Mouse (Mus musculus): Measurements from ENCODE around the gene Phlda3.
A peak's percentile ranks its signal among the peaks of the same experiment; 100 is the strongest.

The Phlda3 gene

DNA sequence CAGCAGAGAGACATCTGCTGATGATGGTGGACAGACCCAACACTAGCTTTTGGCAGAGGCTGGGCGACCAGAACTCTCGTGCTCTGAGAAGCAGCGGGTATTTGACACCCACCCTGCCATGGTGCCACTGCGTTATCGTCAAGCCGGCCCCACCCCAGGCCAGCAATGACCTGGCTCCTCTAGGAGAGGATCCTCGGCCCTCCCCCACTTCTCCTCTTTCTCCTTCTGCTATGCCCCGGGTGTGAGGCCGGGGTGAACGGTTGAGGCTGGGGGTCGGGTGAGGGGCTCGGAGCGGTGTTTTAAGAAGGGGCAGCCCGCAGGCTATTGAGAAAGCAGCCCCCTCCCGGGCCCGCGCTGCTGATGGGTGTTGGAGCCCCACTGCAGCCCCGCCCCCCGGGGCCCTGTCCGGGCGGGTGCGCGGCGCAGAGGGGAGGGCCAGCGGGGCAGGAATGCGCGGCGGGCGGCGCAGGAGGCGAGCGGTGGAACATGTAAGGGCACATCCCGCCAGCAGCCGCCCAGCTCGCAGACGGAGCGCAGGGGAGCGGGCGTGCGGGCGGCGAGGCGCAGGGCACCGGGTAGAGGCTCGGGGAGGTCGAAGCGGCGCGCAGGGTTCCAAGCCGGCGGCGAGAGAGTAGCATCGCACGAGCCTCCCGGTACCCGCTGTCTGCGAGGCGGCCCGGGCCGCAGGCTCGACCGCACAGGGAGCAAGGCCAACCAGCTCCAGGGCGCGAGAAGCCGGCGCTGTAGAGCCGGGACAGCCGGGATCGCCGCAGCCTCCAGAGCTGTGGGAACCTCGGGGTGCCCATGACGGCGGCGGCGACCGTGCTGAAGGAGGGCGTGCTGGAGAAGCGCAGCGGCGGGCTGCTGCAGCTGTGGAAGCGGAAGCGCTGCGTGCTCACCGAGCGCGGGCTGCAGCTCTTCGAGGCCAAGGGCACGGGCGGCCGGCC lies at the start of gene Phlda3:
Phlda3 (plus strand) TSS at position 475 of the 947 bp plus-strand sequence.
- peak; percentile 47 to 52 for DNase-seq

DNA sequence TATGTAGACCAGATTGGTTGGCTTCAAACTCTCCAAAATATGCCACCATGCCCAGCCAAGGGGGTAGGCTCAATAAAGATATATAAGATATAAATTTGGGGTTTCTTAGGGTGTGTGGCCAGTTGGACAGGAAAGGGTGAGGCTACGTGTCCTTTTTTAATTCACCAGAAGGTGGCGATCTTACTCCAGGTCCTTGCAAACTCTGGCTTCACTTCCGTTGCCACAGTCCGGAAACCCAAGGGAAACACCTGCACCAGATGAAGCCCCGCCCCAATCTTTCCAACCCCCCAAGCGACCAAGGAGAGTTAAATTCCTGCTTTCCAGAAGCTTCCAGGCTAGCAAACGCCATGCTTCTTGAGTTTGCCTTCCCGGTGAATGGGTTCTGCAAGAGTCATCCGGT lies 46.4 kb upstream of the Phlda3 start:
- peak; percentile 75 to 79 for DNase-seq

DNA sequence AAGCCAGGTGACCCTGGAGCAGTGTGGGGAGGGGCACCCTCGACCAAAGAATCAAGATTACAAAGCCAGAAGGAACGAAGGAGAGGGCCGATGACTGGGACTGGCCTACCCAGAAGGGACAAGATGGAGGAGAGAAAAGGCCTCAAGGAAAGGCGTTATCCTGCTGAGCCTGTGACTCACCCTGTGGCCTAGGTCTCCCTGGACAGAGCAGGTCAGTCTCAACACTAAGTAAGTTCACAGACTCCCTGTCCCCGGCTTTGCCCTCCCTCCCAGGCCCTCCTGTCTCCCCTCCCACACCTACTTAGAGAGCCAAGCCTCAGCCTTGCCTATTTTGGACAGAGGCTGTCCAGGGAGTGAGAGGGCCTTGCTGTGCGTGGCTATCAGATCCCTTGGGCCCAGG lies 45.9 kb upstream of the Phlda3 start, which contains the start of gene Csrp1:
Csrp1 (plus strand) TSS at position 79 of the 400 bp plus-strand sequence.
- DNase-seq: no peak

DNA sequence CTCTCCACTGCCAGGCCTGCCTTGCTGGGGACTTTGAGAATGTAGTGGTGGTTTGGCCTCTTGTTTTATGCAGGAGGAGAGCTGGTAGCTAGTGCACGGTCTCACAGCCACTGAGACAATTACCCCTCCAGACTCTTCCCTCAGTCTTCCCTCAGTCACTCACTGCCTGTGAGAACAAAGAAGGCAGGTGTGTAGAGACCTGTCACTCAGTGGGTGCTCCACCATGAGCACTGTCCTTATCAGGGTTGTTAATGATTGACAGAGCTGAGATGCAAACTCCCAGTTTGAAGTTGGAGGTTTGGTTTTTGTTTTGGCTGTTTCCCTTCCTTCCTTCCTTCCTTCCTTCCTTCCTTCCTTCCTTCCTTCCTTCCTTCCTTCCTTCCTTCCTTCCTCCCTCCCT lies 42.9 kb upstream of the Phlda3 start:
- no peak for DNase-seq

DNA sequence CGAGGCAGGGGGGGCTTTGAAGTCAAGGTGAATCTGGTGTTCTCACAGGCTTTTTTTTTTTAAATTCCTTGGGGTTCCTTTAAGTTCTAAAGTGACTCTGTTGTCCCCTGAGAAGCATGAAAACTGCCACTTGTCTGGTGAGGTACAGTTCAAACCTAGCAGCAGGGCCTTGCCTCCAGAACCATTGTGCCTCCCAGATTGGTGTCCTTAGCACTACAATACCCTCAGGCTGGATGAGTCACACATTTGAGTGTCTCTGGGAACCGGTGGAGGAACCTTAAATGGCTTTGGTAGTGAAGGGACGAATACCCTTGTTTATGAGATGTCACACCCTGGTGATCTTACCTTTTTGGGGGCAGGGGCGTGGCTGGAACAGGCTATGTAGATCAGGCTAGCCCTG lies 41.8 kb upstream of the Phlda3 start:
- DNase-seq: no peak

DNA sequence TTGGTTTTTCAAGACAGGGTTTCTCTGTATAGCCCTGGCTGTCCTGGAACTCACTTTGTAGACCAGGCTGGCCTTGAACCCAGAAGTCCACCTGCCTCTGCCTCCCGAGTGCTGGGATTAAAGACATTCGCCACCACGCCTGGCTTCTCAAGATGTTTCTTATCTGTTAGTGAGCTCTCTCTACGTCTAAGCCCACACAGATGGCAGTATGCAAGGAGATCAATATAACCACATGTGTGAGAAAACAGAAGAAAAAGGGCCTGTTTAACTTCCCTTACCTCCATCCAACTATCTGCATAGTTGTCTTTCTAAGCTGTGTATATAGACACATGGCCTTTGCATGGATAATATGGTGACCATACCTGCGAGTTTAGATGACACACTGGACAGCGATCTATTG lies 40.6 kb upstream of the Phlda3 start:
- no peak for DNase-seq

DNA sequence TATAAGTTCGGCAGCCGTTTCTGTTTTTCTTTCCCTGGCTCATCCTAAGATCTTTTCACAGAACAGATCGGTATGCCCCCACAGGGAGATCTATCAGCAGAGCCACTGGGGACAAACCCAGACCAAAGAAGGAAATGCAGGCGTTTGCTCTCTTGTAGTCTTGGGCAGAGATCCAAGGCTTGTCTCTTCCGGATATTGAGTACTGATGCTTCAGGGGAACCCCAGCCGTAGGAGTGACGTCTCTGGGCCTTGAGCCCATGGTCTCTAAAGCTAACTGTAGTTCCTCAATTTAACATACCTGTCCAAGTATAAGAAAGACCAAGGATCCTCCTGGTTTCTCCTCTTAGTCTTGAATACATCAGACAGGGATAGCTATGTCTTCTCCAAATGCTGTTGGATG lies 40.0 kb upstream of the Phlda3 start:
- no peak for DNase-seq

DNA sequence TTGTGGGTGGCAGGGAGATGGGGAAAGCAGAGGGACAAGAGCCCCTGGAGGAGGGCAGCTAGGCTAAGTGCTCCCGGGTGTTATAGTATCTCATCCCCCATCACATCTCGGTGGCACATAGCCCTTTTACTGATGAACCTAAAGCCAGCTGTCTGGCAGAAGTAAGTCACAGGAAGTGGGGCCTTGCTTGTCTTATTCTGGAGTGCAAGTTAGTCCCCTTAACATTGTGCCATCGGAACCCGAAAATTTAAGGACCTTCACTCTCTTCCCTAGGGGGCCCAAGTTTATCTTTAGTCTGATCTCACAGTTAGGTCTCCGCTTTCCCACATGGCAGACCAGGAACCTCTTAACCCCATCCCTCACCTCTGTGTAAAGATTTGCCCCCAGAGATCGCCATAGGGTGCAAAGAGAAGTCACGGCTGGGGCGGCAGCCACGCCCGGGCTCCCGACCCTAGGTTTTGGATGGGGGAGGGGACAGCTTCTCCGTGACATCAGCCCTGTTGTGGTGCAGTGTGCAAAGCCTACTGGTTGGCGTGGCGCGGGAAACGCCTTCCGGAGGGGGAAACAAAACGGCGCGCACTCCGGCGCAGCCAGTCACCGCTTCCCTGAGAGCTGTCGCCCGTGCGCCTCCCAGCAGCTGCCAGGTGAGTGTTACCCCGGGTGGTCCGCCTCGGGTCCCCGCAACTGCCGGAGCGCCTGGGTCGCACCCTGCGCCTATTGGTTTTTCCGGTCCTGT lies 37.1 kb upstream of the Phlda3 start:
- DNase-seq: peak; percentile 65 to 73

DNA sequence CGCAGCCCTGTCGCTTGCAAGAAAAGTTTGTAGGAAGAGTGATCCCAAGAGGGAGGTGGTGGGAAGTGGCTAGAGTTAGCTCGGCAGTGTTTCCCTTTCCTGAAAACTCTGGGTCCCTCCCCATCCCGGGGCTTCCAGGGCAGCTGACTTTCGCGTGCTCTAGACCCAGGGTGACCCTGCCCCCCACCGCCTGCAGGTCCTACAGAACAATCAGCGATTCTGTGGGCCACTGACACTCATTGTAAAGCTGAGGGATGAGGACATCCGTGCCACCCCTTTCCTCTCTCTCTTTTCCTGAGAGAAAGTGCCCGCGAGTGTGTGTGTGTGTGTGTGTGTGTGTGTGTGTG lies 36.6 kb upstream of the Phlda3 start:
- DNase-seq: peak in 1 of 2 experiments; percentile 29

DNA sequence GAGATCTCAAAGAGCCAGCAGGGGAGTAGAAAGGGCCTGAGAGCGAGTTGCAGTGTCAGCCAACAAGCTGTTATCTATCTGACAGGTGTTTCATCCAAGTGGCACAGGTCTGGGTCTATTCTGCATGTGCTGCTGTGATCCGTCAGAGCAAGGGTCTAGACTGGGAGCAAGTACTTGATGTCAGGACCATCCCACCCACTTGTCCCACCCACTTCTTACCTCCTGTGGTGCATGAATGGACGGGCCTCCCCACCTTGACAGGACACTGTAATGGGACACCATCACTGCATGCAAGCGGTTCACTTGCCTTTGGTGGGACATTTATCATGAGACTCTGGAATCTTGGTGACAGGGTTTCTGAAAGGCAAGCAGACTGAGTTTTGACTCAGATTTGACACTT lies 36.1 kb upstream of the Phlda3 start:
- no peak for DNase-seq

DNA sequence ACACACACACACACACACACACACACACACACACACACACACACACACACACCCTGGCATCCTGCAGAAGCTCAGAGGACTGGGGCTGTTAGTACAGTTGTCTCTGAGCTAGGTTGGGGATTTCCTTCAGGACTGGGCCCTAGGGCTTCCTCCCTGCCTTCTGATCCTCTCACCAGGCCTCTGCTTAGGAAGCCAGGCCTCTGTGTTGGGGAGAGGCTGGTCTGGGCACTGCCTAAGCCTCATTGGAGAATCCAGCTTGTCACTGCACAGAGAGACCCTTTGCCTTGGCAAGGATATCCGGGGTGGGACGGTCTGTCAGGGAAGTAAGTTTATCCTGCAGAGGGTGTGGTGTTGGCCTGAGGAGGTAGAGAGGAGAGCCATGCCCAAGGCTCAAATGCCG lies 35.6 kb upstream of the Phlda3 start:
- DNase-seq: no peak

DNA sequence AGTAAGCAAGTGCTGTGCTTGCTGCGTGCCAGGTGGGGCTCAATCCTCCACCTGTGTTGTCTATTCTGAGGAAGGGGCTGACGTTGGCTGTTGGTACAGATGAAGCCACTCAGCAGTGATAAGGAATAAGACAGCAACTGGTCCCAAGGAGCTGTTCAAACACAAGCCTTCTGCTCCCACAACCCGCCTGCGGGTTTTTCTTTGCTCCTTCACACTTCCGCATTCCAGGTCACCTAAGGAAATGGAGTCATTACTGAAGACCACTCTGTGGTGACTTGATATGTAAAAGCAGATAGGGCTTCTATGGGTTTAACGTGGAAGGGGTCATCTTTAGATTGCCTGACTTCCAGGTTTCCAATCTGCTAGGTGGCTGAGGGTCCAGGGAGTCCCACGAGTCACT lies 34.5 kb upstream of the Phlda3 start:
- no peak for DNase-seq

DNA sequence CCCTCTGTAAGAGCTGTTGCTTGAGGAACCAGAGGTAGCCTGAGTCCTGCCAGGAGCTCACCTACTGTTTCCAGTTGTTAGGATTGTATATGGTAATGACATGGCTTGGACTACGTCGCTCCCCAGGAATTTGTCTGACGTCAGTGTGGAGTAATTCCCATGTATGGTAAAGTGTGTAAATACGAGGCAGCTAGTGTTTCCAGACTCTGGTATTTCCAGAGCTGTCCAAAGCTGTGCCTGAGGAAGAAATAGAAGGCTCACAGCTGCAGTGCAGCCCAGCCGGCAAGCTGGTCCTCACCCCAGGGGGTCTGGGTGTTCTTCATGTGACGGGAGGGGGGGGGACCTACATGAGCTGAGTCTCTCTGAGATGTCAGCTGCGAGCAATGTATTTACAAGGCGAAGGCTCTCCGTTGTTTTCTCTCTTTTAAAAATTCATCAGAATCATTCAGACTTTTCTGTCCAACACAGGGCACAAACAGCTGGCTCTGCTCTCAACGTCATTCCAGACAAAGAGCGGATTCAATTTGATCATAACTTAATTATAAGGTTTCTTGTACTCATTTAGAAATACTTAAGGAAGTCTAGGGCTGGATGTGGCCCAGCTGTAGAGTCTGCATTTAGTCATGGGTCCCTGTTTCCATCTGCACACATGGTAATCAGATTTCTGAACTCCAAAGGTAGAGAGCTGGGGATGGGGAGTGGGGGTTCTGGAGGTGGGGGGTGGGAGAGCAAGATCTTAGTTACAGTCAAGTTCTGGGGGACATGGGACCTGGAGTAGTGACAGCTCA lies 33.8 kb upstream of the Phlda3 start:
- DNase-seq: no peak

DNA sequence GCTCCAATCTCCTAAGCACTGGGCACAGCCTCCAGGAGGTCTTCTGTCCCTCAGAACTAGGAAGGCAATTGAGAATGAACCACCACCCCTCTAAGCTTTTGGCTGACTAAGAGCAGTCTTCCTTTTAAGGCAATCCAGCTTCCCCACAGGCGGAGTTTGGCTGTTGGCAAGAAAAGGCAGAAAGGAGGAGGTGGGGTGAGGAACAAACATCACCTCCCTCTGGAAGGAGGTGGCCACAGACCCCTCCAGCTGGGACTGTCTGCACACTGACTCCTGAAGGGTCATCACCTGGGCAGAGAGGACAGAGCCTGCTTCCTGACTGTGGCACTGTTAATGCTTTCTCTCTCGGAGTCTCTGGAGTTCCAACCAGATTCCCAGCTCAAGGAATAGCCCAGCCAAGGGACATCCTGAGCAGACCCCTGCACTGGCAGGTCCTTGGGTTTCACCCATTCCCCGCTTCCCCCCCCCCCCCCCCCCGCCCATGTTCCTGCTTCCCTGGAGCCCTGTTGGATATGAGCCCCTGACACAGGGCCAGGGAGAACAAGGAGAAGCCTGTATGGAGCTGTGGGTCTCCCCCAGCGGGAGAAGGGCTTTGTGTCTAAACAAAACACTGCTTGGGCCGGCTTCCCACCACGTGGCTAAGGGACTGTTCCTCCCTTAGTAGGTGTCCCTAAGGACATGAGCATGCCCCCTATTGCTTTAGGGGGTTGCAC lies 31.5 kb upstream of the Phlda3 start:
- peak in 1 of 2 experiments; percentile 32 for DNase-seq

DNA sequence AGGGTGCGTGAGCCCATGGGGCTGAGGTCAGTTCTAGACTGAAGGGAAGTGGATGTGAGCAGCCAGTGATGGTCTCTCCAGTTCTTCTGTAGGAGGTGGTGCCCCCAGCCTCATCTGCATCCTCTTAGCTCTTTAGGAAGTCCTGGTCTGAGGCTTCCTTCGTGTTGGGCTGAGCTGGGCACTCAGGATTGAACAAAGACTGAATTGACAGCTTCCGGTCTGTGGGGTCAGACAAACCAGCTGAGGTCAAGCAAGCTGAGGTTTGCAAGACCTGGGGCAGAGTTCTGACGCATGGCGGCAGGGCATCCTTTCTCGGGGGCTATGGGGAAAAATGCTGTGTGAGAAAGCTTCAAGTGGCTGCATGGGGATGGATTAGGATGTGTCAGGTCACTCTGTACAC lies 30.5 kb upstream of the Phlda3 start:
- DNase-seq: no peak

DNA sequence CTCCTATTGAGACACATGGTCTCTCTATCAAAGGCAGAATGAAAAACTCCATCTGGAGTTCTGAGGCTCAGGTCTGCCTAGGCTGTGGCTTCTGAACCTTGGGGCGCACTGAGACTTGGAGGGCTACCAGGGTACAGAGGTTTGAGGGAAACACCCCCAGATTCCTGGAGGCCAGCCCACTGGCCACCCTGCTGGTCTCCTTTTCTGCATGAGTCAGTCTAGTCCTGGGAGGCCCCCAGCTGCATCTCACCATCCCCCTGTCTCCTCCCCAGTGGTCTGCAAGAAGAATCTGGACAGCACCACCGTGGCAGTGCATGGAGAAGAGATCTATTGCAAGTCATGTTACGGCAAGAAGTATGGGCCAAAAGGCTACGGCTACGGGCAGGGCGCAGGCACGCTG lies 20.9 kb upstream of the Phlda3 start:
- no peak for DNase-seq

DNA sequence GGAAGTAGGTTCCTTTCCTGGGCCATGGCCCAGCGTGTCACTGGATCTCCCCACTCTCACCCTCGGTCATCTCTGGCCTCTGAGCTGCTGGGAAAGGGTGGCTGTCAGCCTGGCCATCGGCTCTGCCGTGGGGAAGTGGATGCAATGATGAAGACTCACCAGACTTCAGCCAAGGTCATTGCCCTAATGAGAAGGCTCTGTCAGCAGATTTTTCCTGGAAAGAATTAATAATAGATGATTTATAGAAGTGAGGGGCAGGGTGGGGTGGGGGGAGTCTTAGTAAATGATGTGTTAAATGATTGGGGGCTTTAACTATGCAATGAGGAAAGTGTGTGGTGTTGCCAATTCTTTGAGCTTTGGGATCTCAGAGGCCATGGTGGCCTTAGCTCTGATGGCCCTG lies 19.7 kb upstream of the Phlda3 start:
- DNase-seq: no peak

DNA sequence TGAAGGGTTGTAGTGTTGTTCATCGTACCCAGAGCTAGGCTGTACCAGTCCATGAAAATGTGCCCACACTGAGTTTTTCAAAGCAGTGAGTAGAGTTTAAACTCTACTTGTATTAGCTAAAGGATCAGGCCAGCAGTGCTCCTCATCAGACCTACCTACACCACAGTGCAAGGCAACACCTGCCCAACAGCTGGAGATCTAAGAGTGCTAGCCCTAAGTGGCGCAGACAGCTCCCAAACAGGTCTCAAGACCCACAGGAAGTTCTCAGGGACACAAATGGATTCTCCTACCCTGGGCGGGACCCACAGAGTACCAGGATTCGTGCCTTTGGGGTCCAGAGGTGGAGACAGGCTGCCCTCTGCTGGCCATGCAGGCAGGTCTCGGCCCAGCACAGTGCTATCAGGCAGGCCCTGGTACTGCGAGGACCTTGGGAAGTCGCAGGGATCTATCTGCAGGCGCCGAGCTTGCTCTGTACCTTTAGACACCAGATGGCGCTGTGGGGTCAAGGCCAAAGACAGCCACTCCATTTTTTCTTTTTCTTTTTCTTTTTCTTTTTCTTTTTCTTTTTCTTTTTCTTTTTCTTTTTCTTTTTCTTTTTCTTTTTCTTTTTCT lies 13.1 kb upstream of the Phlda3 start:
- peak; percentile 95 to 98 for DNase-seq

DNA sequence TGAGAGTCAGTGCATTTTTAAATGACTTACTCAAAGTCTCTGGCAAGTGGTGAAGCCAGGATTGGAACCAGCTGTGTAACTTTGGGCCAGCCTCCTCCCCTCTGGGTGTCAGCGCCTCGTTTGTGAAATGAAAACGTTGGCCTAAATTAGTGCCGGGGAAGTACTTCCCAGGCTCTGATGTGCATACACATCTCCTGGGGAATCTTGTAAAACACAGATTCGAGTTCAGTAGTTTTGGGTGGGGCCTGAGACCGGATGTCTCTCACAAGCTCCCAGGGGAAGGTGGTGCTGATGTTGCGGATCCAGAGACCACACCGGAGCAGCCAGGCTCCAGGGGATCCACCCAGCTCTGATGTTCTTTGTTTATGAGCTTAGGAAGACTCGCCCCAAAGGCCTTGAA lies 10.6 kb upstream of the Phlda3 start:
- DNase-seq: no peak

DNA sequence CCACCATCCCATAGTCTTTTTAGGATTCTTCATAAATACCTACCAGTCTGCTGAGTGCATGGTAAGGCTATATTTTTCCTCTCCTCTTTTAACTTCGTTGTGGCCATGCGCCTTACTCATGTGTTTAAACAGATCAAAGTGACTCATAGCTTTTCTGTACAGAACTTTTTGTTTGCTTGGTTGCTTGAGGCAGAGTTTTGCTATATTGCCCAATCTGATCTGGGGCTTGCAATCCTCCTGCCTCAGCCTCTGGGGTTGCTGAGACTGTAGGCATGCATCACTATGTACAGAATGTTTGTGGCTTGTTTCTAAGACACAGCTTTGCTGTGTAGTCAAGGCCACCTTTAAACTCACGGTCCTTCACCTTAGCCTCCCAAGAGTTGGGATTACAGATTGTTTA lies 10.0 kb upstream of the Phlda3 start:
- no peak for DNase-seq

DNA sequence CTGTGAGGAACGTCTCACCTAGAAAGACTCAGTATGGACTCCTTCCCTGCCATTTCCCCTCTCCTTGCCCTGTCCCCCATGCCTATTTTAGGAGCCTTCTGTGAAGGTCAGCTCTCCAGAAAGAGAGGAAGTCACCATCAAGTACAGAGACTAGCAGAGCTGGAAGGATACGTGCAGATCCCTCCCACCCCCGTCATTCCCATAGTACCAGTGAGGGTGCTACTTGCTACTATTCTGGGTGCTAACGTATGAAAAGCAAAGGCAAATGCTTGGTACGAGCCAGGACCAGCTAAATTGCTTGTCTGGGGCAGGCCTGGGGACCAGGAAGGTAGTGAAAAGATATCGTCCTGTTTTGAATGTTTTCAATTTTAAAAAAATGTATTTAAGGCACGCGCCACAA lies 8.6 kb upstream of the Phlda3 start:
- no peak for DNase-seq

DNA sequence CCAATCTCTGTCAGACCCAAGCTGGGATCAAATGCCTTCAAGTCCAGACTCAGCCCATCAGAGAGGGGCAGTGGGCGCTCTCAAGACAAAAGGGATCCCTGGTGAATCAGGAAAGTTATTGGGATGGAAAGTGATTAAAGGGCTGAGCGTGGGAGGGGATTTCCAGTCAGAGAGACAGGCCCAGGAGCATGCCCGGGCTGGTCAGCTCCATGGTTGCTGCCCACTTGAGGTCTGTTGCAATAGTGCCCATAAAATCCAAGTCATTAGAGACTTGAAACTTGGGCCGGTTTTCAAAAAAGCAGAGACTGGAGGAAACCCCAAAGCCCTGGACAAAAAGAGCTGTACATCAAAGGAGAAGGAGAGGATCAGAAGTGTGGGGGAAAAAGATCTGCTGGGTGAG lies 6.2 kb upstream of the Phlda3 start:
- no peak for DNase-seq
